ENCODE assay signal across 31 mouse cellular contexts in genomic region chr15:9530076-9530475, GRCm38 (mm10). TPM values are rescaled to one million over a fixed set of nuclear protein-coding genes. Genes with fewer than 3 reads are reported as not detected.
DNase-seq lines count a peak whose midpoint lies in the region; ATAC-seq and TF ChIP-seq lines count a peak whose summit lies in the region.
"Had no signal": no experiment of that assay in that cellular context is flagged by ENCODE, and none has a peak within 500 bp of the region (broad histone marks: within the 10 kb centered on the region; RNA-seq: fewer than 3 reads in every experiment).

Il7r (minus strand) TSS chr15:9530176.

- no peak for TF ChIP-seq POLR2A in spleen, adult 2 months (IDR thresholded peaks at IDR 0.05; ENCODE audit: low read depth, low read length)

- no peak within 1 kb of the TSS for H3K4me2 ChIP-seq in midbrain, embryonic 13.5 days (replicated peaks)
- H3K4me2 ChIP-seq: embryonic facial prominence, embryonic 13.5 days; heart, embryonic 15.5 days; hindbrain, embryonic 12.5 days; liver, embryonic 13.5 days; midbrain, embryonic 15.5 days had no signal

- no peak for DNase-seq in spleen, adult 2 months (ENCODE audit: low read depth in 1 of 2, low spot score in 2 of 2)
- DNase-seq in spleen, postnatal 14 days (ENCODE audit: low spot score in 2 of 2): no peak
- DNase-seq in natural killer cell, adult 2 months (ENCODE audit: low spot score in 2 of 2): no peak
- no peak for DNase-seq in ovary, adult 18-20 months (ENCODE audit: low spot score)
- DNase-seq: adrenal gland, postnatal 10 days; cerebellum, adult 11-12 months; cerebellum, adult 9-11 months; gastrocnemius, postnatal 10 days; heart, postnatal 36 days; kidney, adult 8-10 months; kidney, postnatal 4 days; left cerebral cortex, postnatal 4 days; liver, embryonic 13.5 days; lung, adult 2 months; lung, postnatal 14 days; right cerebral cortex, postnatal 14 days had no signal

- no peak within 1 kb of the TSS for H3K9ac ChIP-seq in midbrain, embryonic 13.5 days (replicated peaks)
- H3K9ac ChIP-seq: embryonic facial prominence, embryonic 13.5 days; heart, embryonic 15.5 days; hindbrain, embryonic 12.5 days; liver, embryonic 13.5 days; midbrain, embryonic 15.5 days had no signal

- no peak for TF ChIP-seq CTCF in spleen, adult 2 months (IDR thresholded peaks at IDR 0.05; ENCODE audit: extremely low read depth, insufficient read depth, insufficient read length, insufficient replicate concordance)

- WGBS in spleen, adult 2 months: 56% methylated on average over 4 of the region's 4 CpGs
- WGBS in midbrain, embryonic 13.5 days: 92% methylated on average over 4 of the region's 4 CpGs

- no peaks in the 10 kb centered on the region for H3K9me3 ChIP-seq in midbrain, embryonic 13.5 days
- H3K9me3 ChIP-seq: embryonic facial prominence, embryonic 13.5 days; heart, embryonic 10.5 days; heart, embryonic 15.5 days; hindbrain, embryonic 12.5 days; liver, embryonic 13.5 days; midbrain, embryonic 15.5 days had no signal

- no peak for ATAC-seq in activated CD4-positive, CD25-positive, alpha-beta regulatory T cell, adult 4 months
- 0 out of 2 replicates have a peak, but pooled peaks have one; percentile 26 for ATAC-seq in granulocyte monocyte progenitor cell, adult 5-6 weeks (replicated peaks; ENCODE audit: poor library complexity, severe bottlenecking)
- ATAC-seq in megakaryocyte progenitor cell, adult 5-6 weeks (replicated peaks; ENCODE audit: poor library complexity): 0 out of 2 replicates have a peak, but pooled peaks have one; percentile 4
- ATAC-seq in midbrain, embryonic 13.5 days: no peak
- ATAC-seq: forebrain, embryonic 16.5 days; hindbrain, postnatal 0 days; intestine, embryonic 16.5 days; midbrain, embryonic 15.5 days had no signal

- no peaks in the 10 kb centered on the region for H3K27me3 ChIP-seq in spleen, adult 2 months (ENCODE audit: control insufficient read depth, insufficient read depth, low read length)
- H3K27me3 ChIP-seq in midbrain, embryonic 13.5 days: no peaks in the 10 kb centered on the region
- H3K27me3 ChIP-seq: embryonic facial prominence, embryonic 13.5 days; heart, embryonic 15.5 days; hindbrain, embryonic 12.5 days; liver, embryonic 13.5 days; midbrain, embryonic 15.5 days had no signal

- H3K4me1 ChIP-seq in spleen, adult 2 months (ENCODE audit: control insufficient read depth, insufficient read depth, insufficient read length): peaks cover 5% of the 10 kb centered on the region
- H3K4me1 ChIP-seq in midbrain, embryonic 13.5 days (replicated peaks): no peaks in the 10 kb centered on the region
- H3K4me1 ChIP-seq: embryonic facial prominence, embryonic 13.5 days; heart, embryonic 10.5 days; heart, embryonic 15.5 days; hindbrain, embryonic 12.5 days; liver, embryonic 13.5 days; midbrain, embryonic 15.5 days had no signal

- peak within 1 kb of the TSS; percentile 39 for H3K4me3 ChIP-seq in spleen, adult 2 months (ENCODE audit: extremely low read depth, insufficient read depth, insufficient read length)
- no peak within 1 kb of the TSS for H3K4me3 ChIP-seq in midbrain, embryonic 13.5 days (replicated peaks)
- H3K4me3 ChIP-seq: embryonic facial prominence, embryonic 13.5 days; heart, embryonic 10.5 days; heart, embryonic 15.5 days; hindbrain, embryonic 12.5 days; liver, embryonic 13.5 days; midbrain, embryonic 15.5 days had no signal

- H3K27ac ChIP-seq in spleen, adult 2 months (ENCODE audit: insufficient read depth, low read length): peak within 1 kb of the TSS; percentile 60; the same call in 1 of the 2 replicates
- no peak within 1 kb of the TSS for H3K27ac ChIP-seq in midbrain, embryonic 13.5 days
- H3K27ac ChIP-seq: embryonic facial prominence, embryonic 13.5 days; heart, embryonic 10.5 days; heart, embryonic 15.5 days; hindbrain, embryonic 12.5 days; hindbrain, postnatal 0 days; kidney, postnatal 0 days; liver, embryonic 13.5 days; midbrain, embryonic 15.5 days; stomach, postnatal 0 days had no signal

- no peaks in the 10 kb centered on the region for H3K36me3 ChIP-seq in spleen, adult 2 months (ENCODE audit: control insufficient read depth, insufficient read depth, low read length)
- H3K36me3 ChIP-seq in midbrain, embryonic 13.5 days: no peaks in the 10 kb centered on the region
- H3K36me3 ChIP-seq: embryonic facial prominence, embryonic 13.5 days; heart, embryonic 10.5 days; heart, embryonic 15.5 days; hindbrain, embryonic 12.5 days; liver, embryonic 13.5 days; midbrain, embryonic 15.5 days had no signal

RNA-seq across cellular contexts. Expression of gene Il7r, which starts in this region (rescaled TPM):
- 7.5 and 9.6 TPM in 2 replicates for polyA plus RNA-seq in spleen, adult 2 months (2012; rRNA removed)
- polyA plus RNA-seq in activated CD4-positive, CD25-positive, alpha-beta regulatory T cell, adult 4 months (2017; shearing (Covaris generic)): 100 to 1,000 TPM; 118 to 316 TPM
- total RNA-seq in granulocyte monocyte progenitor cell, adult 5-6 weeks (2014; fragmentation: Nextera tagmentation): not detected in 2 replicates
- total RNA-seq in granulocyte monocyte progenitor cell, adult 5-6 weeks (2017): 0.09 TPM in 1 of 2 replicates, not detected in the other
- 0.56 and 1.2 TPM in 2 replicates for total RNA-seq in megakaryocyte progenitor cell, adult 5-6 weeks (2015)
- 0.42 and 2.9 TPM in 2 replicates for total RNA-seq in megakaryocyte progenitor cell, adult 5-6 weeks (2017)
- polyA plus RNA-seq in midbrain, embryonic 13.5 days (2015; fragmentation: Nextera tagmentation; extraction: Ambion mirVana): 0.07 TPM in 1 of 2 replicates, not detected in the other
- total RNA-seq: hindbrain, postnatal 0 days had no signal
- polyA plus RNA-seq: embryonic facial prominence, embryonic 13.5 days; forebrain, embryonic 11.5 days; forebrain, embryonic 16.5 days; heart, embryonic 10.5 days; hindbrain, embryonic 12.5 days; midbrain, embryonic 15.5 days had no signal

Comparison
In these comparisons a context has a peak if more than half of its experiments do, and no peak if none do; other contexts are left out.
1. RNA of gene Il7r (polyA plus RNA-seq): 118 to 316 TPM in activated CD4-positive, CD25-positive, alpha-beta regulatory T cell, adult 4 months; 7.5 to 9.6 TPM in spleen, adult 2 months and 0.07 TPM in midbrain, embryonic 13.5 days; every median in the first group is over 10 times any median in the second.
2. Peak in ATAC-seq in granulocyte monocyte progenitor cell, adult 5-6 weeks; RNA of the gene not detected or under 1 TPM.